Mouse (Mus musculus) gastrocnemius, adult 8-10 months (tissue): Measurements from ENCODE around the gene Rhox2b. TPM values are rescaled to one million over a fixed set of nuclear protein-coding genes. Genes with fewer than 3 reads are reported as not detected.
"Not testable (repeated sequence)": the region's sequence is repeated elsewhere in the genome, so short reads cannot be mapped to it uniquely, and the experiment has no call there.

ENCODE experiments used
- DNase-seq, 2 experiments: peaks; one replicate each; pipeline ENCODE4 v3.0.0; 2022; ENCODE audit warnings: low spot score in 2 of 2
- total RNA-seq, 4 experiments: library from RNA; stranded (reverse); gene quantifications; 2 replicates each; pipeline ENCODE4 v1.2.4; 2022

Rhox2b gene
- total RNA-seq = not detected

DNA sequence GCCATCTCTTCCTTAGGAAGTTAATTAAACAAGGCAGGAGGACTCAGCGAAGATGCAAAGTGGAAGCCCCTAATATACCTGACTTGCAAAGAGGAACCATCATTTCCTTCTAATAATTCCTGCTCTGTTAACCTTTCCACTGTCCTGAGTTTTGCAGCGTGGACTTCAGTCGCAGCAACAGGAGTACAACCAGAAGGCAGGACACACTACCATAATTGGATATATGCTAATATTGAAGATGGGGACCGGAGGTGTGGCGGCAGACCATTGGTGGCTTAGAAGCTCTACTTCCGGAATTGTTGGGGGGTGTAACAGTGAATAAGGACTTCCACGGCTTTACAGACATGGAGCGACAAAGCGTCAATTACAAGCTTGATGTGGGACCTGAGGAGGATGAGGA, at the start of gene Rhox2b:
Rhox2b (plus strand) TSS at position 301 of the 400 bp plus-strand sequence.
- not testable (repeated sequence) for DNase-seq

DNA sequence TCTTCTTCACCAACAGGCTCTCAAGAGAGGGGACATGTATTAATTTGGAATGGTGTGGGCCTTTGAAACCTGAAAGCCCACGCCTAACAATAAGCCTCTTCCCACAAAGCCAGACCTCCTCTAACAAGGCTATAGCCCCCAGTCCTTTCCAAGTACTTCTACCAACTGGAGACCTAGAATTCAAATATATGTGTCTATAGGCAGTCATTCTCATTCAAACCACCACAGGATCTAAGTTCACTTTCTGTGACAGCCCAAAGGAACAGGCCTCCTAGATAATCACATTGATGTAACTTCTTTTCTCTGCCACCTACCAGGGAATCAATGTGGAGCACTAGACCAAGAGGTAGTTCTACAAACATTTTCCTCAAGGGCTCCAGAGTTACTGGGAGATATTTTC, 32.1 kb upstream of the Rhox2b start, which contains the start of gene Rhox3a2:
Rhox3a2 (plus strand) TSS at position 301 of the 400 bp plus-strand sequence.
- DNase-seq = not testable (repeated sequence)

DNA sequence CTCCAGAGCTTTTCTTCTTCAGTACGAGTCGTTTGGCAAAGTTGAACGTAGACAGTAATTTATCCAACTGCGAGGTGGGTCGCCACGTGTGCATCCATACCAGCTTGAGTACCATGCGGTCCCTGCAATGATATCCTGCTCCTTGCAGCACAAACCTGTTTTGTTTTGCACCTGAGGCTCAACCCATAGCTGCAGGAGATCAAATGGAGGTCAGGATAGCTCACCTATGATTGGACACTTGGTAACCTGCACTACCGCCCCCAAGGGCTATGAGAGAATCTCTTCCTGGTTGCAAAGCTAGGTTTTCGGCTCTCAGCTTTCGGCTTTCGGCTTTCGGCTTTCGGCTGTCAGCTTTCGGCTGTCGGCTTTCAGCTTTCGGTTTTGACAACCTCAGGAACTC, 21.3 kb upstream of the Rhox2b start, which contains the start of gene Rhox4a2:
Rhox4a2 (plus strand) TSS at position 301 of the 400 bp plus-strand sequence.
- DNase-seq = not testable (repeated sequence)

DNA sequence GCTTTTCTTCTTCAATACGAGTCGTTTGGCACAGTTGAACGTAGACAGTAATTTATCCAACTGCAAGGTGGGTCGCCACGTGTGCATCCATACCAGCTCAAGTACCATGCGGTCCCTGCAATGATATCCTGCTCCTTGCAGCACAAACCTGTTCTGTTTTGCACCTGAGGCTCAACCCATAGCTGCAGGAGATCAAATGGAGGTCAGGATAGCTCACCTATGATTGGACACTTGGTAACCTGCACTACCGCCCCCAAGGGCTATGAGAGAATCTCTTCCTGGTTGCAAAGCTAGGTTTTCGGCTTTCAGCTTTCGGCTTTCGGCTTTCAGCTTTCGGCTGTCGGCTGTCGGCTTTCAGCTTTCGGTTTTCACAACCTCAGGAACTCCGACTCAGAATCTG, 20.3 kb downstream of the Rhox2b start, which contains the start of gene Rhox4b:
Rhox4b (plus strand) TSS at position 301 of the 400 bp plus-strand sequence.
- not testable (repeated sequence) for DNase-seq

DNA sequence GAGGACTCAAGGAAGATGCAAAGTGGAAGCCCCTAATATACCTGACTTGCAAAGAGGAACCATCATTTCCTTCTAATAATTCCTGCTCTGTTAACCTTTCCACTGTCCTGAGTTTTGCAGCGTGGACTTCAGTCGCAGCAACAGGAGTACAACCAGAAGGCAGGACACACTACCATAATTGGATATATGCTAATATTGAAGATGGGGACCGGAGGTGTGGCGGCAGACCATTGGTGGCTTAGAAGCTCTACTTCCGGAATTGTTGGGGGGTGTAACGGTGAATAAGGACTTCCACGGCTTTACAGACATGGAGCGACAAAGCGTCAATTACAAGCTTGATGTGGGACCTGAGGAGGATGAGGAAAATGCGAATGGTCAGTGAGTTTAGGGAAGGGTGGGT, 41.5 kb downstream of the Rhox2b start, which contains the start of gene Rhox2c:
Rhox2c (plus strand) TSS at position 301 of the 400 bp plus-strand sequence.
- not testable (repeated sequence) for DNase-seq

DNA sequence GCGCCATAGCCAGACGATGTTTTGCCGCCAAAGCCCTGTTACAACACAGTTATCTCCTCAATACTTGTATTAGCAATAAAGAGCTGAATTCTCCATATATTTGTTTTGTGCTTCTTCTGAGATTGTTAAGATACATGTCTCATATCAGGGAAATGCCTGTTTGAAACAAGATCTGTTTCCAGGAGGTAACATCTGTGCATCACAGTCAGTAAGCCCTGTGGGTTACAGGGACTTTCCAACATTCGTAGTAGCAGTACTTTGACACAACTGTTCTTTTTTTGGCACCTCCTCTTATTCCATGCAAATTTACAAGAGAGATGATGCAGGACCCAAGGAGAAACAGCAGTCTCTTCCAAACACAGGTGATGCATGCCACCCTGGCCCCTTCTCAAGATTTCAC, 46.4 kb downstream of the Rhox2b start, which contains the start of gene Rhox3c:
Rhox3c (plus strand) TSS at position 301 of the 400 bp plus-strand sequence.
- not testable (repeated sequence) for DNase-seq

Other genes with a start within 250 kb of the Rhox2b start
- gene Akap14, start 243.2 kb upstream of the Rhox2b start, total RNA-seq = not detected
- 100 to 1,000 TPM; 301 to 394 (median 354) TPM for gene Ndufa1, start 220.9 kb upstream of the Rhox2b start, total RNA-seq
- gene Rnf113a1, start 220.8 kb upstream of the Rhox2b start, total RNA-seq = 1 to 10 TPM; 2.6 to 4.4 (median 2.9) TPM
- not detected for gene Gm9, start 201.0 kb upstream of the Rhox2b start, total RNA-seq
- not detected for gene Rhox1, start 189.8 kb upstream of the Rhox2b start, total RNA-seq
- gene Rhox2a, start 167.1 kb upstream of the Rhox2b start, total RNA-seq = not detected
- gene Rhox3a, start 162.1 kb upstream of the Rhox2b start, total RNA-seq = not detected
- gene Rhox4a, start 146.7 kb upstream of the Rhox2b start, total RNA-seq = not detected
- not detected for gene Rhox3a2, start 32.0 kb upstream of the Rhox2b start, total RNA-seq
- not detected for gene Rhox4a2, start 21.2 kb upstream of the Rhox2b start, total RNA-seq
- gene Rhox4b, start 20.4 kb downstream of the Rhox2b start, total RNA-seq = not detected
- gene Rhox2c, start 41.6 kb downstream of the Rhox2b start, total RNA-seq = not detected
- gene Rhox3c, start 46.5 kb downstream of the Rhox2b start, total RNA-seq = not detected
- not detected for gene Rhox4c, start 68.3 kb downstream of the Rhox2b start, total RNA-seq
- not detected for gene Rhox2d, start 81.4 kb downstream of the Rhox2b start, total RNA-seq
- gene Rhox4d, start 102.3 kb downstream of the Rhox2b start, total RNA-seq = not detected
- not detected for gene Rhox2e, start 118.4 kb downstream of the Rhox2b start, total RNA-seq
- not detected for gene Rhox3e, start 130.0 kb downstream of the Rhox2b start, total RNA-seq
- not detected for gene Rhox4e, start 145.3 kb downstream of the Rhox2b start, total RNA-seq
- gene Rhox2f, start 159.3 kb downstream of the Rhox2b start, total RNA-seq = not detected
- not detected for gene Rhox3f, start 168.9 kb downstream of the Rhox2b start, total RNA-seq
- not detected for gene Rhox4f, start 195.6 kb downstream of the Rhox2b start, total RNA-seq
- gene Rhox3g, start 216.5 kb downstream of the Rhox2b start, total RNA-seq = not detected
- gene Rhox2g, start 231.4 kb downstream of the Rhox2b start, total RNA-seq = not detected
- not detected for gene Rhox4g, start 239.3 kb downstream of the Rhox2b start, total RNA-seq